Mouse (Mus musculus) layer of hippocampus, postnatal 14 days (tissue): ENCODE measurements around the gene Lmo7. TPM values are rescaled to one million over a fixed set of nuclear protein-coding genes. Genes with fewer than 3 reads are reported as not detected.

Experiments
- DNase-seq, 2 experiments: peaks; one replicate each; pipeline ENCODE4 v3.0.0; 2021 to 2022; ENCODE audit warnings: low spot score in 2 of 2, mixed read lengths in 1 of 2
- total RNA-seq, 2 experiments: library from RNA; stranded (reverse); gene quantifications; 2 replicates each; pipeline ENCODE4 v1.2.3; 2021

Lmo7 gene
- total RNA-seq, 2 experiments from 2014 or later = 113 to 131 TPM

- no peak for DNase-seq
Measured at GRCm38 (mm10) chr14:101777129-101777493, 47.4 kb downstream of the Lmo7 start.

- DNase-seq = no peak
Measured at GRCm38 (mm10) chr14:101778426-101778825, 48.7 kb downstream of the Lmo7 start.

- DNase-seq = no peak
Measured at GRCm38 (mm10) chr14:101780016-101780415, 50.3 kb downstream of the Lmo7 start.

GRCm38 (mm10) chr14:101781219-101781618, 51.5 kb downstream of the Lmo7 start:
- DNase-seq = no peak

- DNase-seq = peak; percentile 16 to 58
Measured at GRCm38 (mm10) chr14:101781943-101782510, 52.3 kb downstream of the Lmo7 start.

GRCm38 (mm10) chr14:101784315-101784945, 54.7 kb downstream of the Lmo7 start:
- DNase-seq = no peak

GRCm38 (mm10) chr14:101787903-101788302, 58.1 kb downstream of the Lmo7 start:
- DNase-seq = no peak

- DNase-seq = no peak
Measured at GRCm38 (mm10) chr14:101788475-101788874, 58.7 kb downstream of the Lmo7 start.

- DNase-seq = no peak
Measured at GRCm38 (mm10) chr14:101794553-101795177, 64.9 kb downstream of the Lmo7 start.

GRCm38 (mm10) chr14:101797930-101798500, 68.3 kb downstream of the Lmo7 start:
- DNase-seq = no peak

GRCm38 (mm10) chr14:101798766-101799165, 69.0 kb downstream of the Lmo7 start:
- DNase-seq = no peak

GRCm38 (mm10) chr14:101801674-101802073, 71.9 kb downstream of the Lmo7 start:
- DNase-seq = no peak

- no peak for DNase-seq
Measured at GRCm38 (mm10) chr14:101804119-101804518, 74.4 kb downstream of the Lmo7 start.

GRCm38 (mm10) chr14:101804562-101805327, 75.0 kb downstream of the Lmo7 start:
- DNase-seq = no peak

- DNase-seq = no peak
Measured at GRCm38 (mm10) chr14:101805328-101805697, 75.6 kb downstream of the Lmo7 start.

GRCm38 (mm10) chr14:101806058-101806457, 76.3 kb downstream of the Lmo7 start:
- no peak for DNase-seq

- DNase-seq = no peak
Measured at GRCm38 (mm10) chr14:101806607-101807006, 76.8 kb downstream of the Lmo7 start.

GRCm38 (mm10) chr14:101816450-101816849, 86.7 kb downstream of the Lmo7 start:
- no peak for DNase-seq

- DNase-seq = no peak
Measured at GRCm38 (mm10) chr14:101822390-101822789, 92.6 kb downstream of the Lmo7 start.

- no peak for DNase-seq
Measured at GRCm38 (mm10) chr14:101822871-101823270, 93.1 kb downstream of the Lmo7 start.

- no peak for DNase-seq
Measured at GRCm38 (mm10) chr14:101829676-101830075, 99.9 kb downstream of the Lmo7 start.

GRCm38 (mm10) chr14:101830116-101830515, 100.4 kb downstream of the Lmo7 start:
- DNase-seq = no peak
